Mouse (Mus musculus) cortical plate, adult 2 months (tissue): ENCODE data around the gene Pagr1b.

ENCODE experiments used
- CTCF ChIP-seq: fragments of 200-500 bp; IDR thresholded peaks from 2 replicates; pipeline ENCODE4 v1.5.1; 2011; ENCODE audit warnings: mild to moderate bottlenecking, control low read depth, low read length; ENCODE audit not compliant: insufficient read depth; ENCODE audit errors: extremely low read depth
- POLR2A ChIP-seq: fragments of 200-500 bp; IDR thresholded peaks from 2 replicates; pipeline ENCODE4 v1.6.1; 2011; ENCODE audit warnings: mild to moderate bottlenecking, low read length, control low read depth; ENCODE audit not compliant: insufficient read depth; ENCODE audit errors: extremely low read depth

- TF ChIP-seq CTCF (peak; percentile 12; the same call in 1 of the 2 replicates), POLR2A (no peak)
Measured at GRCm38 (mm10) chr7:126963548-126964286, 52.6 kb downstream of the Pagr1b start.
